Mouse (Mus musculus): Measurements from ENCODE around the gene Ganc.

The Ganc gene

DNA sequence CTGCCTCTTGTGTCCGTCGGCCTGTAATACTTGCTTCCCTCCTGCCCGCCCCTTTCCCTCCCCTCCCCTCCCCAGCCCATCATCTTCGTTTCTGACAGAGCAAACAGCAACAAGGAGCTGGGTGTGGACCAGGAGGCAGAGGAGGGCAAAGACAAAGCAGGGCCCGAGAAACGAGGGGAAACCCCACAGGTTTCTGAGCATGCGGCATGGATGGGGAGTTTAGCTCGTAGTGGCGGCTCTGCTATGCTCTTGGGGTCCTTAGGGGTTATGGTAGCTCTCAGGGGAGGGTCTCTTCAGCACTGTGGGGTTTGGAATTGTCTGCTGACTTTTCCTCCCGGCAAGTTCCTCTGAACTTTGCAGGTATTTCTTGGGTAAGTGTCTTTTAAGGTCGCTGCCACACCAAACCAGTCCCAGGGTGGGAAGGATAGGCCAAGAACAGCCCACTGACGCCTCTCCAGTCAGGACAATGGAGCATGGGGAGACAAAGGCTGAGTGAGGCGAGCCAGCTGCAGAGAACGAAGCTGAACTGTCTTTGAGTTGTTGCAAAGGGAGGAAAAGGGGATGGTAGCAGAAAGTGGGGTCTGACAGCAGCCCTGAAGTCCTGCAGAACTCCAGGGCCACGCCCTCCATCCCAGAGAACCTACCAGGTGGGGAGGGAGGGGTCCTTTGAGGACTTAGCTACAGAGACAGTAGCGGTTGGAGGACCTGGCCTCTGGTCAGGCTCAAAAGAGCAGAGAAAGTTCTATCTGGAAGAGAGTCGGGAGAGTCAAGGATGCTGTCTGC lies 97.6 kb downstream of the Ganc start:
- DNase-seq (ENCODE audit: low read depth, low spot score) = no peak

DNA sequence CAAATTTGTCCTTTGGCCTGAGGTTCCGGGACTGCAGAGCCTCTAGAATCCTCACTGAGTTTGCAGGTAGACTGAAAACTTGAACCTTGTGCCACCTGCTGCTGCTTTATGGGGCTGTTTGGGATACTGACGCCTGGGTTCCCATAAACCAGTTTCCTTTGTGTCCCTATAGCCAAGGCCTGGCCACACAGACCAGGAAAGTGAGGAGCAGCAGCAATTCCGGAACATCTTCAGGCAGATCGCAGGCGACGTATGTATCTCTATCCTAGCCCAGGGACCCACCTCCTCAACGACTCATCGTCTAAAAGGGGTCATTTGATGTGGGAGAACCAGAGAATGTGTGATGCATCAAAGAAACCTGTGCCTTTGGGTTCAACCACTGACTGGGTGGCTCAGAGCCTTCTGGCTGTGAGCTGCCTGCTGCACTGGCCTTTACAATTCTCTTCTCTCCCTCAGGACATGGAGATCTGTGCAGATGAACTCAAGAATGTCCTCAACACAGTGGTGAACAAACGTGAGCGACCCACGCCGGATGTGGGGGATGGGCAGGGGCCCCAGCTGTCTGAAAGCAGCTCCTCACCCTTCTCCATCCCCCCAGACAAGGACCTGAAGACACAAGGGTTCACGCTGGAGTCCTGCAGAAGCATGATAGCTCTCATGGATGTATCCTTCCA lies 98.4 kb downstream of the Ganc start:
- DNase-seq (ENCODE audit: low read depth, low spot score) = no peak

DNA sequence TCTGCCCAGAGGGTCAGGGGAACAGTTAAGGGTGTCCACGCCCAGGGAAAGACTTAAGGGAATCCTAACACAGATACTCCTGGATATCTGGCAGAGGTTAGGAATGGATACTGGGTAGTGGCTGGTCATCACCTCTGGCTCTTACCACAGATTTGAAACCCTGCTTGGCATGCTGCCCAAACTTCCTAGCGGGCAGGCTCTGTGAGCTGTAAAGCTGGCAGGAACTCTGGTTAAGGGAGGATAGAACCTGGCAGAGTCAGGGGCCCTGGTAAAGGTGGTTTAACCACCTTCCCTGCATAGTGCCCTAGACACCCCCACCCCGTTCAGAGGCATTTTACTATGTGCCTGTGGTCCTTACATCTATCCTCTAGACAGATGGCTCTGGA lies 98.9 kb downstream of the Ganc start:
- no peak for DNase-seq (ENCODE audit: low read depth, low spot score)

DNA sequence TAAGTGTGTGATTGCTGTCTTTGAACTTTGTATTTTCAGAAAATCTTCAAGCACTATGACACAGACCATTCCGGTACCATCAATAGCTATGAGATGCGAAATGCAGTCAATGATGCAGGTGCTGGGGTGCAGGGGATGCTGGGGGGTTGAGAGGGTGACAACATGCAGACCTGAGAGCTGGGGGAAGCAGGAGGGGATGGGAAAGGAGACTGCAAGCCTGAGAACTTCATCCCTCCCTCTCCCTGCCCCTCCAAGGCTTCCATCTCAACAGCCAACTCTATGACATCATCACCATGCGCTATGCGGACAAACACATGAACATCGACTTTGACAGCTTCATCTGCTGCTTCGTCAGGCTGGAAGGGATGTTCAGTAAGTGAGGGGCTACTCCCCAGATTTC lies 99.4 kb downstream of the Ganc start:
- no peak for DNase-seq (ENCODE audit: low read depth, low spot score)

- no peak for DNase-seq (ENCODE audit: low read depth, low spot score)
Observed at GRCm38 (mm10) chr2:120503992-120504391, 100.3 kb downstream of the Ganc start.

All from mesoderm, embryonic 11.5 days (tissue).